Mouse (Mus musculus) kidney, embryonic 15.5 days (tissue): Measurements from ENCODE around the gene Ankrd22. TPM values are rescaled to one million over a fixed set of nuclear protein-coding genes. Genes with fewer than 3 reads are reported as not detected.

Experiments used
- ATAC-seq: fragments of 200-750 bp; cut with Nextera tagmentation; replicated peaks from 2 replicates; pipeline ENCODE4 v1.8.0; 2017; ENCODE audit warnings: moderate TSS enrichment; ENCODE audit not compliant: low FRiP score
- H3K27ac ChIP-seq: fragments of 300-500 bp; sonication (generic); 2 replicates; pipeline ENCODE4 v1.5.1; 2015; ENCODE audit warnings: mild to moderate bottlenecking, inconsistent platforms
- H3K27me3 ChIP-seq: fragments of 300-500 bp; sonication (generic); 2 replicates; pipeline ENCODE4 v1.6.1; 2015; ENCODE audit warnings: inconsistent platforms
- H3K36me3 ChIP-seq: fragments of 300-500 bp; sonication (generic); 2 replicates; pipeline ENCODE4 v1.6.1; 2015; ENCODE audit warnings: inconsistent platforms
- H3K4me1 ChIP-seq: fragments of 300-500 bp; sonication (generic); 2 replicates; pipeline ENCODE4 v1.6.1; 2015; ENCODE audit warnings: inconsistent platforms
- H3K4me2 ChIP-seq: fragments of 300-500 bp; sonication (generic); 2 replicates; pipeline ENCODE4 v1.6.1; 2015; ENCODE audit warnings: moderate library complexity, mild to moderate bottlenecking, inconsistent platforms
- H3K4me3 ChIP-seq: fragments of 300-500 bp; sonication (generic); replicated peaks from 2 replicates; pipeline ENCODE4 v1.5.1; 2015; ENCODE audit warnings: mild to moderate bottlenecking, inconsistent platforms
- H3K9ac ChIP-seq: fragments of 300-500 bp; sonication (generic); 2 replicates; pipeline ENCODE4 v1.6.1; 2015; ENCODE audit warnings: mild to moderate bottlenecking, inconsistent platforms
- H3K9me3 ChIP-seq: fragments of 300-500 bp; sonication (generic); replicated peaks from 2 replicates; pipeline ENCODE4 v1.6.1; 2016; ENCODE audit warnings: inconsistent platforms
- WGBS: fragments of 180-500 bp; shearing (Covaris S2); methylation state at CpG from one replicate; pipeline ENCODE4 v1.1.7; 2015; ENCODE audit warnings: mixed read lengths; 5-methylcytosine and 5-hydroxymethylcytosine counted together
- polyA plus RNA-seq: library from polyadenylated mRNA; unstranded; fragments of >200 nt; fragmentation: Nextera tagmentation; extraction: Ambion mirVana; gene quantifications from 2 replicates; pipeline ENCODE4 v1.2.1, GENCODE M21; 2015

Ankrd22 gene
- polyA plus RNA-seq, 1 experiment from 2014 or later: 0.08 TPM

GRCm38 (mm10) chr19:34198066-34198465 lies 32.2 kb upstream of the Ankrd22 start:
- Histone ChIP-seq H3K4me3 (no peak overlapping the region), H3K4me1 (no peaks in the 10 kb centered on the region; the same call in 1 of the 2 replicates), H3K27me3 (no peaks in the 10 kb centered on the region), H3K27ac (no peak overlapping the region), H3K9me3 (no peaks in the 10 kb centered on the region), H3K4me2 (no peak overlapping the region), H3K9ac (no peak overlapping the region), H3K36me3 (no peaks in the 10 kb centered on the region)
- 76% methylated on average over 1 of the region's 1 CpGs for WGBS
- ATAC-seq: no peak; the same call in 1 of the 2 replicates

- H3K9ac ChIP-seq: no peak overlapping the region
- H3K9me3 ChIP-seq: no peaks in the 10 kb centered on the region
- no peak overlapping the region for H3K27ac ChIP-seq
- no peak for ATAC-seq
- H3K4me1 ChIP-seq: peaks cover 5% of the 10 kb centered on the region; the same call in 1 of the 2 replicates
- H3K4me2 ChIP-seq: no peak overlapping the region
- WGBS: 73% methylated on average over 2 of the region's 2 CpGs
- H3K27me3 ChIP-seq: no peaks in the 10 kb centered on the region
- no peaks in the 10 kb centered on the region for H3K36me3 ChIP-seq
- H3K4me3 ChIP-seq: no peak overlapping the region
Measured at GRCm38 (mm10) chr19:34195031-34195430, 29.2 kb upstream of the Ankrd22 start.

- 96% methylated on average over 6 of the region's 6 CpGs for WGBS
- no peaks in the 10 kb centered on the region for H3K36me3 ChIP-seq
- H3K9me3 ChIP-seq: no peaks in the 10 kb centered on the region
- H3K27me3 ChIP-seq: no peaks in the 10 kb centered on the region
- ATAC-seq: no peak
- no peak overlapping the region for H3K4me2 ChIP-seq
- peaks cover 5% of the 10 kb centered on the region; the same call in 1 of the 2 replicates for H3K4me1 ChIP-seq
- H3K27ac ChIP-seq: no peak overlapping the region
- no peak overlapping the region for H3K9ac ChIP-seq
- no peak overlapping the region for H3K4me3 ChIP-seq
Measured at GRCm38 (mm10) chr19:34194132-34194745, 28.4 kb upstream of the Ankrd22 start.

- Histone ChIP-seq H3K36me3 (no peaks in the 10 kb centered on the region), H3K4me1 (peaks cover 5% of the 10 kb centered on the region; the same call in 1 of the 2 replicates), H3K9ac (no peak overlapping the region), H3K4me2 (peak overlapping the region; percentile 94), H3K27me3 (no peaks in the 10 kb centered on the region), H3K9me3 (no peaks in the 10 kb centered on the region), H3K27ac (no peak overlapping the region), H3K4me3 (peak overlapping the region; percentile 64)
- ATAC-seq: no peak
- 65% methylated on average over 9 of the region's 9 CpGs for WGBS
Measured at GRCm38 (mm10) chr19:34193683-34194082, 27.8 kb upstream of the Ankrd22 start.

GRCm38 (mm10) chr19:34193149-34193548 lies 27.3 kb upstream of the Ankrd22 start:
- Histone ChIP-seq H3K4me2 (peak overlapping the region; percentile 94), H3K9me3 (no peaks in the 10 kb centered on the region), H3K36me3 (no peaks in the 10 kb centered on the region), H3K4me1 (peaks cover 5% of the 10 kb centered on the region; the same call in 1 of the 2 replicates), H3K9ac (no peak overlapping the region), H3K4me3 (peak overlapping the region; percentile 64), H3K27ac (no peak overlapping the region), H3K27me3 (no peaks in the 10 kb centered on the region)
- no peak for ATAC-seq
- 8% methylated on average over 9 of the region's 9 CpGs for WGBS

- Histone ChIP-seq H3K9me3 (no peaks in the 10 kb centered on the region), H3K4me2 (peak within 1 kb of the TSS; percentile 94), H3K9ac (peak within 1 kb of the TSS; percentile 52), H3K4me1 (peaks cover 5% of the 10 kb centered on the region; the same call in 1 of the 2 replicates), H3K4me3 (peak within 1 kb of the TSS; percentile 64), H3K36me3 (no peaks in the 10 kb centered on the region), H3K27ac (peak within 1 kb of the TSS; percentile 16; the same call in 1 of the 2 replicates), H3K27me3 (no peaks in the 10 kb centered on the region)
- ATAC-seq: peak; percentile 91
- WGBS: under 1% methylated on average over 62 of the region's 62 CpGs
Measured at GRCm38 (mm10) chr19:34192008-34192963, 26.4 kb upstream of the Ankrd22 start, which contains the start of gene Stambpl1. Stambpl1 (plus strand) TSS chr19:34192229.

- Histone ChIP-seq H3K36me3 (no peaks in the 10 kb centered on the region), H3K9me3 (no peaks in the 10 kb centered on the region), H3K4me3 (peak overlapping the region; percentile 64), H3K9ac (0 out of 2 replicates have a peak overlapping the region, but pooled peaks have one; percentile 52), H3K27me3 (no peaks in the 10 kb centered on the region), H3K27ac (no peak overlapping the region), H3K4me1 (peaks cover 5% of the 10 kb centered on the region; the same call in 1 of the 2 replicates), H3K4me2 (peak overlapping the region; percentile 94)
- WGBS: 28% methylated on average over 10 of the region's 10 CpGs
- ATAC-seq: peak; percentile 48; the same call in 1 of the 2 replicates
Measured at GRCm38 (mm10) chr19:34191645-34192007, 25.8 kb upstream of the Ankrd22 start.

- H3K4me1 ChIP-seq: 0 out of 2 replicates have a peak, but pooled peaks cover 4% of the 10 kb centered on the region
- H3K27me3 ChIP-seq: no peaks in the 10 kb centered on the region
- no peak overlapping the region for H3K4me2 ChIP-seq
- H3K27ac ChIP-seq: no peak overlapping the region
- H3K9ac ChIP-seq: no peak overlapping the region
- WGBS: 95% methylated on average over 4 of the region's 4 CpGs
- H3K4me3 ChIP-seq: no peak overlapping the region
- H3K9me3 ChIP-seq: no peaks in the 10 kb centered on the region
- ATAC-seq: no peak
- no peaks in the 10 kb centered on the region for H3K36me3 ChIP-seq
Measured at GRCm38 (mm10) chr19:34186845-34187244, 21.0 kb upstream of the Ankrd22 start.

GRCm38 (mm10) chr19:34182490-34182889 lies 16.6 kb upstream of the Ankrd22 start:
- no peaks in the 10 kb centered on the region for H3K36me3 ChIP-seq
- H3K4me1 ChIP-seq: no peaks in the 10 kb centered on the region
- no peaks in the 10 kb centered on the region for H3K27me3 ChIP-seq
- H3K27ac ChIP-seq: no peak overlapping the region
- 73% methylated on average over 5 of the region's 5 CpGs for WGBS
- no peak overlapping the region for H3K4me3 ChIP-seq
- no peaks in the 10 kb centered on the region for H3K9me3 ChIP-seq
- no peak for ATAC-seq
- H3K9ac ChIP-seq: no peak overlapping the region
- H3K4me2 ChIP-seq: no peak overlapping the region

GRCm38 (mm10) chr19:34181234-34181633 lies 15.4 kb upstream of the Ankrd22 start:
- ATAC-seq: no peak
- Histone ChIP-seq H3K9ac (no peak overlapping the region), H3K4me2 (no peak overlapping the region), H3K27me3 (no peaks in the 10 kb centered on the region), H3K4me1 (no peaks in the 10 kb centered on the region), H3K36me3 (no peaks in the 10 kb centered on the region), H3K27ac (no peak overlapping the region), H3K4me3 (no peak overlapping the region), H3K9me3 (no peaks in the 10 kb centered on the region)
- WGBS: 87% methylated on average over 3 of the region's 3 CpGs

- no peak for ATAC-seq
- no peak overlapping the region for H3K9ac ChIP-seq
- H3K27ac ChIP-seq: no peak overlapping the region
- H3K36me3 ChIP-seq: no peaks in the 10 kb centered on the region
- no peaks in the 10 kb centered on the region for H3K4me1 ChIP-seq
- no peaks in the 10 kb centered on the region for H3K27me3 ChIP-seq
- no peak overlapping the region for H3K4me3 ChIP-seq
- no peaks in the 10 kb centered on the region for H3K9me3 ChIP-seq
- no peak overlapping the region for H3K4me2 ChIP-seq
- 80% methylated on average over 2 of the region's 2 CpGs for WGBS
Measured at GRCm38 (mm10) chr19:34180316-34180715, 14.5 kb upstream of the Ankrd22 start.

- no peaks in the 10 kb centered on the region for H3K36me3 ChIP-seq
Measured at GRCm38 (mm10) chr19:34179136-34179535, 13.3 kb upstream of the Ankrd22 start.

More at GRCm38 (mm10) chr19:34179136-34179535, 13.3 kb upstream of the Ankrd22 start:
- no peak overlapping the region for H3K27ac ChIP-seq
- no peaks in the 10 kb centered on the region for H3K27me3 ChIP-seq
- H3K9ac ChIP-seq: no peak overlapping the region
- no peaks in the 10 kb centered on the region for H3K9me3 ChIP-seq
- no peak overlapping the region for H3K4me2 ChIP-seq
- no peak for ATAC-seq
- H3K4me3 ChIP-seq: no peak overlapping the region
- no peaks in the 10 kb centered on the region for H3K4me1 ChIP-seq
- 86% methylated on average over 4 of the region's 4 CpGs for WGBS
